Mouse (Mus musculus): ENCODE data around the gene Adipoq.
"Not testable (repeated sequence)": the region's sequence is repeated elsewhere in the genome, so short reads cannot be mapped to it uniquely, and the experiment has no call there.

Adipoq gene

DNA sequence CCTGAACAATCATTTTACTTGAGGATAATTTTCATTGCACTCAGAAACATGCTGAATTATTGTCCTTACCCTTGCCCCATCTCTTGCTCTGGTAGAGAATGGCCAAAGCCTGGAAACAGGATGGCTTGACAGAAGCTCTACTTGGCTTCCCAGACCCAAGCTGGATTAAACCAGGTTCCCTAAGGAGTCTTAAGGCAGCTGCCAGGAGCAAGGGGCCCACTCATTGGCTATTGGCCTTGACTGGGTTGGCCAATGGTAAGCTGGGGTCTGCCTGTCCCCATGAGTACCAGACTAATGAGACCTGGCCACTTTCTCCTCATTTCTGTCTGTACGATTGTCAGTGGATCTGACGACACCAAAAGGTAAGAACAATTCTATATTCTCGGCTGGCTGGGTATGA is at the start of gene Adipoq:
Adipoq (plus strand) TSS at position 257 of the 400 bp plus-strand sequence.
- no peak for DNase-seq

DNA sequence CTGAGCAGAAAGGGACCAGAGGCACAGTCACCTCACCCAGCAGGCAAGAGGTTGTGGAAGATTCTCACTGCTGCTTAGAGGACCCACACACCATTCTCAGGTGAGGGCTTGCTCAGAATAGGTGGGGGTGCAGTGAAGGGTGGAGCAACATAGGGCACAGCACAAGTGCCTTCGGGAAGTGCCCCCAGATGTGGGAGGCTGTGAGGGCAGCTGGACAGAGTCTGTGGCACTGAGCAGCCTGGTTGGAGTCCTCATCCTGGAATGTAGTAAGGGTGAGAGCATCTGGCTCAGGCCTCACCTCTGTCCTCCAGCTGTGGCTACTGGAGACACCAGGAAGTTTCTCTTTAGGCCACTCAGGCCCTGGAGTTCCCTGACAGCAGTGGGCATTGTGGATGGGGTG is 49.5 kb upstream of the Adipoq start:
- not testable (repeated sequence) for DNase-seq

DNA sequence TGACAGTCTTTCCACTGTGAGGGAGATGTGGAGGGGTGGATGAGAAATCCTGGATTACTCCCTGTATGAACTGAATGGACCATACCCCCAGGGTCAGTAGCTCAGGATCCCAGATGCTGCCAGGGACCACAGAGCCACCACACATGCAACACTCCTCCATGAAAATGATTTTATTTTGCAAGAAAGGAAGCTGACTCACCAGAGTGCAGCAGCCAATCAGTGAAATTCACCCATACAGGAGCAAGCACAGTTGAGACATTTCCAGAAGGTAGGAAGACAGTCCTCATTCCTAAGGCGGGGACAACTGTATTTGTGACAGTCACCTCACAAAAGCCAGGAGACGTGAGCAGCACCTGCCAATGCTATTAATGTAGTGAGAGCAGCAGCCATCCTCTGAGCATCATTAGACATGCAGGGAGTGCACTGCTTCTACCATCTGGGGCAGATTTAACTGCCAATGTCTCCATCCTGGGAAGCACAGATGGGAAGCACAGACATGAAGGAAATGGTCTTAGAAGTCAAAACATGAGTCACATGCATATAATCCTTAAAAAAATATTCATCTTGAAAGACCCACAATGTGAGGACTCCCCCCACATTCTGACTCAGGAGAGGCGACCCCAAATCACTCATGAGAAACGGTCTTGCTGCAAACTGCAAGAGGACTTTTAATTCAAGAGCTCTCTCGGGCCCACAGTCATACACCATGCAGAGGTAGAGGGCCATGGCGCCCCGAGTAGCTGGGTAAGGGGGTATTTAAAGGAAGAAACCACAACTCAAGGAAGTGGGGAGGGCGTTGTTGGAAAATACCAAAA is 48.8 kb upstream of the Adipoq start:
- DNase-seq = not testable (repeated sequence)

DNA sequence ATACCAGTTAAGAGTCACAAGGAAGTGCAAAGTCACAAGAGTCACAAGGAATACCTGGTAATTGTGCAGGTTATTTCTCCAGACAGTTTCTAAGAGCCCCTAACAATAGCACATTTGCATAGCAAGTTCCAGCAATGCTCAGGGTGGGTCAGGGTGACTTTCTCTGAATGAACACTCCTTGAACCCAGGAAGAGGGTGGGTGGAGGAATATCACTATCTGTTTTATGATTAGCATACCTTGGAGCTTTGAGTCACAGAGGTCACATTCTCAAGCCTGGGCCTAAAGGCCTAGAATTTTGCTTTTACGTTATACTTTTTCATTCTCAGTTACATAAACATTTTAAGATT is 48.3 kb upstream of the Adipoq start:
- DNase-seq = not testable (repeated sequence)

DNA sequence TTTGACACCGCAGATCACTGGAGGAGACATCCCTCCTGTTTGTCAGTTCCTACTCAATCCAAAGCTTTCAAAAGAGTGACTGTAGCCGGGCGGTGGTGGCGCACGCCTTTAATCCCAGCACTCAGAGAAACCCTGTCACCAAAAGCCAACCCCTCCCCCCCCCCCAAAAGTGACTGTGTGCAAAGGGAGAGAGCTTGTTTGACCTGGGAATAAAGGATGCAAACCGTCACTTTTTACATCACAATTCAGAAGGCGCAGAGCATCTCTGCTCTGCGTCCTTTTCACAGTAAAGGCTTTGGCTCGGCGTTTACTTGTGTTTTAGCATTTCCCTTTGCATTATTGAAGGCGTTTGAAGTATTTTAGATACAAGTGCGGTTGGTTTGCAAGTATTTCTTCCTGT is 46.7 kb upstream of the Adipoq start:
- no peak for DNase-seq

DNA sequence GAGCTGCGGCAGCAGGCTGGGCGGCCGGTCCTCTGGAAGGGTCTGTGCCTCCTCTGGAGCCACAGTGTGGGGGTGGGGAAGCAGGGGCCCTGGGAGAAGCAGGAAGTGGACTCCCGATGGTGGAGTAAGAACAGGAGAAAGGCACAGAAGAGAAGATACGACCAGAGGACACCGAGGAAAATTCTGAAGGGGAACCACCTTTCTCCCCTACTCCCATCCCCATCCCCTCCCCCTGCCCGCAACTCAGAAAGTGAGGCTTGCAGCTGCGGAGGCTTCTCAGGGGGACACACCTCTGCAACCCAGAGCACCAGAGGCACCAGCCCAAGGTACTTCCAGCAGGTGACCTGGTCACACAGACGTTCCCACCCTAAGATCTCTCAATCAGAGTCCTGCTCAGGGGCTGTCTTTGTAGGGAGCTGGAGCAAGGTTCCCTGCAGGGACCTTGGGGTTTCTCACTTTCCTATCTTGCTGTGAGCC is 46.2 kb upstream of the Adipoq start:
- DNase-seq = peak; percentile 63

DNA sequence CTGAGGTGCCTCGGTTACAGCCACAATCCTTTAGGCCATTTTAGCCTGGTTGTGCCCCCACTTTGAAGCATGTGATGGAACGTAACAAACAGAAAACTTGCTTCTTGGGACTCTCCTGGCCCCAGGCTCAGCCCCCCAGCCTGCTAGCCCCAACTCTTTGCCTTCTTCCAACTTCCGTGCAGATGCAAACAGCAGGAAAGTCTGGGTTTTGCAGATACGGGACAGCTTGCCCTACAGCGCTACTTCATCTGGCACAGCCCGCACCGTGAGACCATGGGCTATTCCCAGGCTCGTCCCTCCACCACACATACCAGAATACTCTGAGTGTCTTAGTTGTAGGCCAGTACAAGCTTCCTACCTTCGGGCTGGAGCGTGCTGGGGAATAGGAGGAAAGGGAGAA is 45.7 kb upstream of the Adipoq start:
- DNase-seq = peak; percentile 29

DNA sequence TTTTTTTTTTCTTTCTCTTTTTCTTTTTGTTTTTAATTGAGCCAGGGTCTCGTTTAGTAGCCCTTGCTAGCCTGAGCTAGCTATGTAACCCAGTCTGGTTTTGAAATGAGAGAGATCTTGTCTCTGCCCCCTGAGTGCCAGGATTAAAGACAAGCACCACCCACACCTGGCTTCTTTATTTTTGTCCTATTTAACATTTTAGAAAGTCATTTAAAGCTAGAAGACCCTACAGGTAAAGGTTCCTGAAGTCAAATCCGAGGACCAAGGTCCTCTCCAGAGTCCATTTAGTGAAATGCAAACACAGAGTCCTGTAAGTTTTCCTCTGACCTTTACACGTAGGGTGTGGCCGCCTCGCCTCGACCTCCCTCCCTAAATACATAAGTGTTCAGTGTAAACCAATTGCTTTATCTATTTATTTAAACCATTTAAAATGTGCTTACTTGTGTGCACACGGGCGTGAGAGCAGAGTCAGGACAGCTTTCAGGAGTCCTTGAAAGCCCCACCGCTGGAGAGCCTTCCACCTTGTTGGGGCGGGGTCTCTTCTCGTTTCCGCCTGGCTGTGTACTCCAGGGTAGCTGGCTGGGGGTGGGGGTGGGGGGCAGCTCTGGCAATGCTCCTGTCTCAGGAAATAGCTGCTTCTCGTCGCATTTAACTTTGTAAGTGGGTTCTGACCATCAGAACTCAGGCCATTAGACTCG is 43.8 kb upstream of the Adipoq start:
- DNase-seq = peak; percentile 73

DNA sequence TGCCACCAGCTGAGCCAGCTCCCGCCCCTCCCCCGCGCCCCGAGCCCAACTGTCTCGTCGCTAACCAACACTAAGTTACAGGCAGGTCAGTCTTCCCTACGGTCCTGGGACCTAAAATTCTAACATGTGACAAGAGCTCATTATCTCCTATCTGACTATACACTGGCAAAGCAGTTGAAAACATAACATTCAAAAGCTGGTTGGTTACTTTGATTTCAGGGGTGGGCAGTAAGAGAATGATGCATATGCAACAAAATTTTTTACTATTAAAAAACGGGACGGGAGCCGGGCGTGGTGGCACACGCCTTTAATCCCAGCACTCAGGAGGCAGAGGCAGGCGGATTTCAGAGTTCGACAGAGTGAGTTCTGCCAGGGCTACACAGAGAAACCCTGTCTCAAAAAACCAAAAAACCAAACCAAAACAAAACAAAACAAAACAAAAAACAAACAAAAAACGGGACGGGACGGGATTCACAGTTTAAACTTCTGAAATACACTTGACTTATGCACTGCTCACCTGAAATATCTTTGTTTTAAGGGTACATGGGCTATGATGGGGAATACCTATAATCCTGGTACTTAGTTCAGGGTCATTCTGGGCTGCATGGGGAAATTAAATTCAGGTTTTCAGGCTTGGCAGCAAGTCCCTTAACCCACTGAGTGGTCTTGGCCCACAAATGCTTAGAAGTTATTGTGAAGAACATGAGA is 43.1 kb upstream of the Adipoq start:
- no peak for DNase-seq

DNA sequence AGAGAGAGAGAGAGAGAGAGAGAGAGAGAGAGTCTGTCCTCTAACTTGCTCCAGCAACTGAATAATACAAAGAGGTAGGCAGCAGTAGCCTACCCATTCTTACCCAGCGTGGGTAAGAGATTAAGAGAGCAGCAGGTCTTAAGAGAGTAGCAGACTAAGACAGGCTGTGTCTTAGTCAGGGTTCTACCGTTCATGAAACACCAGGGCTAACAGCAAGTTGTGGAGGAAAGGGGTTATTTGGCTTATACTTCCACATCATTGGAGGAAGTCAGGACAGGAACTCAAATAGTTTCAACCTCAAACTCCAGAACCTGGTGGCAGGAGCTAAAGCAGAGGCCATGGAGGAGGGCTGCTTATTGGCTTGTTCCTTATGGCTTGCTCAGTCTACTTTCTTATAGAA is 42.5 kb upstream of the Adipoq start:
- DNase-seq = no peak

DNA sequence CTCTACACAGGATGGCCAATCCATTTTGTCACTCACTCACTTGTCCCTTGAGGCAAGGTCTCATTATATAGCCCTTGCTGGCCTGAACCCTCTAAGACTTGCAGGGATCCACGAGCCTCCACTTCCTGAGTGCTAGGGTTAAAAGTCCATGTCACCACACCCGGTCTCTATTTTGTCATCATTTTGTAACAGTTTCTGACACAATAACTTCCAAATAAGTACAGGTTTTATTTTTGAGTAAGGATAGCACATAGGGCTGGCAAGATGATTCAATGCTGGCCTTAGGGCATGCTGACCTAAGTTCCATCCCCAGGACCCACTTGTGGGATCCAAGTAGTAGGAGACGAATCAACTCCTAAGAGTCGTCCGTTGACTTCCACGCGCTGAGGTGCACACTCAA is 40.2 kb upstream of the Adipoq start:
- DNase-seq = no peak

DNA sequence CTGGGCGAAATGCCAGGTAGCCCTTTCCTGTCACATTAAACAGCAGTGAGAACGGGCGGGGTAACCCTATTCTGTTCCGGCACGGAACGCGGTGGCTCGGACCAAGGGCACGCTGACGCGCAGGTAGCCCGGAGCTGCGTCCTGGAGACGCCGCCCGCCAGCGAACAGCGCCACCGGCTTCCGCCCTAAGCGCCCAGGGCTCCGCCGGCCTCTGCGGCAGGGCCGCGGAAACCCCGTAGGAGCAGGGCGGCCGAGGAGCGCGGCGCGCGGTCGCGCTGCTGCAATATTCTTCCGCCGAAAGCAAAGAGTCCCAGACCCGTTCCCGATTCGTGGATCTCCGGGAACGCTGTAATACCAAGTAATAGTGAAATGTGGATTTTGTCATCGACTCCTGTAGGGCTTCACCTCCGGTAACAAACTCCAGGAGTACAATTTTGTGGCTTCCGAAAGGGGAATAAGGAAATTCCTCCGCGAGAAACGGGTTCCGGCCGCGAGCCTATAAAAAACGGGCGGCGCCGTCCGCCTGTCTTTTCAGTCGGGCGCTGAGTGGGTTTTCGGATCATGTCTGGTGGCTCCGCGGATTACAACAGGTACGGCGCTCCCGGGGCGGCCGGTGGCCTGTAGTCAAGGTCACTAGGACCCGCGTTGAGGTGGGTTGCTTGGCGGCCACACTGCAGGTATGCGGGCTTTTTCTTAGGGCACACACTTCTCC is 38.9 kb upstream of the Adipoq start, which contains the start of gene Eif4a2:
Eif4a2 (plus strand) TSS at position 214 of the 712 bp plus-strand sequence.
- peak; percentile 96 for DNase-seq

DNA sequence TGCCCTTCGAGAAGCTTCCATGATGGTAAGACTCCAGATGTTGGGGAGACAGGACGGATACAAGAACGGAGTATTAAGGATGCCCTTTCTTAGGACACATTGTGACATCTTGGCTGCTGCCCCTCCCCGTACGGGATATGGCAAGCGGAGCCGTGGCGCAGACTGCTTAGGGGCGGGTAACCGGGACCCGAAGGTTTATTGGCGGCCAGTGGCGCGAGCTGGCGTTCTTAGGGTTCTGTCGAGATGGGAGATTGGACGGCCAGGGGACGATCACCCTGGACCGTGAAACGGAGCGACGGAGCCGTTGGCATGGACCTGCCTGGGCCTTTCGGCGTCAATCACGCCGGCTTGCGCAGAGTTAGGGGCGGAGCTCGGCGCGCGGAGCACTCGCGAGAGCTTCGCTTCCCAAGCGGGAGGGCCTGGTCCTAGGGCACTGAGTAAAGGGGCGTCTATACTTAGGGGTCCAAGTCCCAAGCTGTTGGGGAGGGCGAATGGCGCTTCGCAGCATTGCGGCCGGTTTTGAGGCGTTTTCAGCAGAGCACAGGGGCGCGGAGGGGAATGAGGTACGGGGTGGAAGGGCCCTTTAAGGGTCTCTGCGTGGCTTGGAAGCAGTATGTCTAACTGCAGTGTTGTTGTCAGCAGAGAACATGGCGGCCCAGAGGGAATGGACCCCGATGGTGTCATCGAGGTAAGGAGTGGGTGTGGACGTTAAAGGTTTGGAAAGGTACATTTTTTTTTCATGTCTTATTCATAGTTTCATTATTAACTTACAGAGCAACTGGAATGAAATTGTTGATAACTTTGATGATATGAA is 38.2 kb upstream of the Adipoq start:
- peak; percentile 90 for DNase-seq

DNA sequence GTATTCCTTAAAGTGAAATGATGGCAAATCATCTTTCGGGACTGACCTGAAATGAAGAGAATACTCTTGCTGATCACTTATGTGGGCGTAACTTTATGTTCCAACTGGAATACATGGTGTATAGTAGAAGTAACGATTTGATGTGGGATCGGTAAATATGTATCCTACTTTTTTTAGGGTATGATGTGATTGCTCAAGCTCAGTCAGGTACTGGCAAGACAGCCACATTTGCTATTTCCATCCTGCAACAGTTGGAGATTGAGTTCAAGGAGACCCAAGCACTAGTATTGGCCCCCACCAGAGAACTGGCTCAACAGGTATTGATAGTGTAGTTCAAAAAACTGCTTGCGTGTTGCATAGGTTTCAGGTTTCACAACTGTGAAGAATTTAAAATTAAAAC is 37.4 kb upstream of the Adipoq start:
- no peak for DNase-seq

DNA sequence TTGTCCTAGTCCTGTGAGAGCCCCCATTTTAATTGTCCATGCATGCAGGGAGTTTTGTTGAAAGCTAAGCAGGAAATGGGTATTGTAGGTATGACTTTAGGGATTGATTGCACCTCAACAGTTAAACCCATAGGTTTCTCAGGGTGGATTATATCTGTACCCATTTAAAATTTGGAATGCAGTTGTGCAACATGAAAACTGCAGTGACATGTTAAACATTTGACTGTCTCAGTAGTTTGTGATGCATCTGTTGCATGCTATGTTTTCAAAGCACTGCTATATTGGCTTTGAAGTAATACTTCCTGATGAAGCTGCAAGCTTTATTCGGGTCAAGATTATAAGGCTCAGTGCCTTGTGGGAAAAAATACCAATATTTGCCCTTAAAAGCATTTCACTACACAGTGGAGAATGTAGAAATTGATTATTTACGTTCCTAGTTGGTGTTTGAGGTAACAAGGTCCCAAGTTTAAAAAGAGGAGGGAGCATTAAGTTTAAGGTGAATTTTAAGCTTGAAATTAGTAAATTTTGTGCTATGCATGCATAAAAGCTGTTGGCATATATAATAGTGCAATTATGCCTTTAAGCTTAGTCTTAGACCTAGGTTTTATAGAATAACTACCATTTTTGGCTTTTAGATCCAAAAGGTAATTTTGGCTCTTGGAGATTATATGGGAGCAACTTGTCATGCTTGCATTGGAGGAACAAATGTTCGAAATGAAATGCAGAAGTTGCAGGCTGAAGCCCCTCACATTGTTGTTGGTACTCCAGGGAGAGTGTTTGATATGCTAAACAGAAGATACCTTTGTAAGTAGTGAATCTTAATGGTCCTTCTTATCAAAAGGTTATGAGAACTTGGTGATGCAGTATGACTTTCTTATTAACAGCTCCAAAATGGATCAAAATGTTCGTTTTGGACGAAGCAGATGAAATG is 36.7 kb upstream of the Adipoq start:
- DNase-seq = no peak

DNA sequence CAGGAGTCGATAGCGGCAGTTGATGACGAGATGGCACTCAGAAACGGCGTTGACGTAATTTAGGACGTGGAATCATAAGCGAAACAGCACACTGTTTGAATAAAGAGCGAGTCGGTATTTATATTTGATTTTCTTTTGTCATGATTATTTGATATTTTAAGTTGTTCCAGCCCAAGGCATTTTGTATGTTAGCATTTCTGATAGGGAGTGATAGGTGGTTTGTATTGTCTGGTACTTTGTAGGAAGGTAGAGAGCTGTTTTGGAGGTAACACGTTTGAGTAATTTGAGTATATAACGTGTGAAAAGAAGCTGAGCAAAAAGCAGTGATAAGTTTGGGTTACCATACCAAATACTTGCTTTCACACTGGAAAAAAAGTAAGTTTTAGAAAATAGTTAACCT is 34.0 kb upstream of the Adipoq start:
- DNase-seq = no peak

DNA sequence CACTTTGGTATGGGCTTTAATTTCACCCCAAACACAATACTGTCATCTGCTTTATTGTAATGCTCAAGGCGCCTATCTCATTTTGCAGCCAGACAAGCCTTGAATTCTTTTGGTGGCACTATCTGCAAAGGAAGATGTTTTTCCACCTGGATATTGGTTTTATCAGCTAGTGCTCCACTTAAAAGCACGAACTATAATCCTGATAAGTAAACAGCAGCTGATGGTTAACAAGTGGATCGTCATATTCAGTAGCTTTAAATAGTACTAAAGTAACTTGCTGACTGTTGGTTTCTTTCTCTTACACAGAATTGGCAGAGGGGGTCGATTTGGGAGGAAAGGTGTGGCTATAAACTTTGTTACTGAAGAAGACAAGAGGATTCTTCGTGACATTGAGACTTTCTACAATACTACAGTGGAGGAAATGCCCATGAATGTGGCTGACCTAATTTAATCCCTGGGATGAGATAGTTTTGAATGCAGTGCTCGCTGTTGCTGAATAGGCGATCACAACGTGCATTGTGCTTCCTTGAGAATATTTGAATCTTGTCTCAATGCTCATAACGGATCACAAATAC is 33.4 kb upstream of the Adipoq start:
- no peak for DNase-seq

DNA sequence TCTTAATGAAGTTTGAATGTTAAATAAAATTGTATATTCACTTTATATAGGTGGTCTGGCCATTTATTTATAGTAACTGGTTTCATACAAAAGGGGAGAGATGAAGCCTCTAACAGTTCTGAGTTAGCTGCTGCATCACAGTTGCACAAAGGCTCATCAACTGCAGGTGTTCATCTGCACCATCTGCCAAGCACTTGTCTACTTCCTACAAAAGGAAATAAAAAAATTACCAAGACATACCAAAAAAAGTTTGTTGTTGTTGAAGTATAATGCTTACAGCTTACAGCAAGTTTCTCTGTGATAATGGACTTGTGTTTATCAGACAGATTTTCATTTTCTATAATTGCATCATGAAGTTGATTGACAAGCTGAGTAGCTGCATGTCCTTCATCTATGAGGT is 32.4 kb upstream of the Adipoq start:
- DNase-seq = no peak

DNA sequence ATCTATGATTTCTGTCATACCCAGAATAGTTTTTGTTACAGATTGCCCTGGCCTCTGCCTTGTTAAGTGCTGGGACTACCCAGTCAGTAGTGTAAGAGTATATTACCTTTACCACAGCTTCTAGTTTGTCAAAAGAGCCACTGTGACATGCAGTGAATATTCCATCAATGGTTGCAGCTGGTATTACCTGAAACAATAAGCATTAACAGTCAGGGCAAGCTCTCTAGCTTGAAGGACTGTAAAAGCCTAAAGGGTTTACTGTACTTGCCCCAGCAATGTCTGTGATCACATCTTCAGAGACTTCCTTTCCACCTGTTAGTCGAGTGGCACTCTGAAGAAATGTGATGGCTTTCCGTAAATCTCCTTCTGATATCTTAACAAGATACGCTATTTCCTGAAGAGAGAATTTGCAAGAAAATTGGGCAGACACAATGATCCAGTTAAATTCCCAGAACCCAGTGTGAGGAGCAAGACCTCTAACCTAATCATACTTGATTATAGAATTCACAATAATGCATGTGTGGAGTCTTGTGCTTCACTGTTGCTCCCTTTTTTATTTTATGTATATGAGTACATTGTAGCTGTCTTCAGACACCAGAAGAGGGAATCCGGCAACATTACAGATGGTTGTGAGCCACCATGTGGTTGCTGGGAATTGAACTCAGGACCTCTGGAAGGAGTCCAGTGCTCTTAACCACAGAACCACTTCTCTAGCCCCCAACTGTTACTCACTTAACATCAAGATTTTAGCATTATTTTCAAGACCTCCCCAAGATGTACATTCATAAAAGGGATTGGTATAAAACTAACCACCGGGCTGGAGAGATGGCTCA is 31.8 kb upstream of the Adipoq start:
- no peak for DNase-seq

DNA sequence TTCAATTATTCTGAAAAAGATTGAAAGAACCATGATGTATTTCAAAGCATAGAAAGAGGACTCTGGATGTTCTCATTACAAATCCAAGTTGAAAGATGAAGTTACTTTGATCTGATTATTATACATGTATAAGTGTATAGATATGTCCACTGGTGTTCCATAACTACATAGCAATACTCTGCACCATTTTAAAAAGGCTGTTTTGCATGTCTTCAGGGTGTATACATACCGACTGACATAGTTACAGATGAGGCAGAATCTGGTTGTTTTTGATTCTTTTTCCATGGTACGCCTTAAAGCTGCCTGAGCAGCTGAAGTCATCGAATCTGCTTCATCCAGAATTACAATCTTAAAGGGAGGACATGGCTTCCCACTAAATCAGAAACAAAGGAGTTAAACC is 30.9 kb upstream of the Adipoq start:
- DNase-seq = no peak

All from thymus, postnatal 4 days (tissue).